Mouse (Mus musculus): Measurements from ENCODE around the gene Gm45234.

DNA sequence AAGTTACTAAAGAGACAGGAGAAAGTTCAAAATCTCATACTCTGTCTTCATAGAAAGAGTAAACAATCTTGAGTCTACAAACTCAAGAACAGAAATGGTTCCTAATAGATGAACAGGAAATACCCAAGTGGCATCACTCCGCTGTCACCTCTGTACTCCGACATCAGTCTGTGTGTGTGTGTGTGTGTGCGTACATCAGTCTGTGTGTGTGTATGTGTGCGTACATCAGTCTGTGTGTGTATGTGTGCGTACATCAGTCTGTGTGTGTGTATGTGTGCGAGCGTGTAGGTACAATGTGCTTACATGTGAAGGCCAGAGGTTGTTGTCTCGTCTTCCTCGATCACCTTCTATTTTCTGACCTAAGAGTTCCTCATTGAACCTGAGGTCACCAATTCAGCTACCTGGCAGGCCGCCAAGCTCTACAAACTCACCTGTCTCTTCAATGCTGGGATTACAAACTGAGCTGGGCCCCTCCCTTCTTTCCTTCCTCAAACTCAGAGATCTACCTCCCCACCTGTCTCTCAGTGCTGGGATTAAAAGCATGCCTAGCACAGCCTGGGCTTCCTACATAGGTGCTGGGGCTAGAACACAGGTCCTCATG lies 47.4 kb downstream of the Gm45234 start:
- peak; percentile 76 for TF ChIP-seq POLR2AphosphoS2 (IDR thresholded peaks at IDR 0.05; ENCODE audit: insufficient read length, low read depth)
- TF ChIP-seq MYOG (IDR thresholded peaks at IDR 0.05; ENCODE audit: control insufficient read depth in 1 of 3, insufficient read depth in 1 of 3, insufficient read length in 2 of 3, low read depth in 2 of 3) = no peak
- peak; percentile 32 for TF ChIP-seq POLR2A (IDR thresholded peaks at IDR 0.05; ENCODE audit: insufficient read length, low read depth)
- TF ChIP-seq USF1 (IDR thresholded peaks at IDR 0.05; ENCODE audit: low read depth) = no peak
- TF ChIP-seq SRF (IDR thresholded peaks at IDR 0.05; ENCODE audit: control insufficient read depth, insufficient read length, low read depth) = no peak

Data from myocyte (in vitro differentiated cells).